Mouse (Mus musculus) MEL (cell line): ENCODE measurements at regions not wholly inside any gene's neighbourhood (a gene's known extent, or its start where the extent isn't known, plus 50 kb on each side); places are given as distances from the start of the nearest gene placed in this dataset.

ENCODE experiments used
- BHLHE40 ChIP-seq: IDR thresholded peaks from 2 replicates; pipeline ENCODE4 v1.6.1; 2012; ENCODE audit warnings: low read depth, mild to moderate bottlenecking, inconsistent platforms, low read length, improper control_type of control experiment, borderline replicate concordance
- CHD1 ChIP-seq: IDR thresholded peaks from 2 replicates; pipeline ENCODE4 v1.6.1; 2012; ENCODE audit warnings: low read depth, mild to moderate bottlenecking, inconsistent platforms, low read length, improper control_type of control experiment
- CHD2 ChIP-seq: IDR thresholded peaks from 2 replicates; pipeline ENCODE4 v1.6.1; 2011; ENCODE audit warnings: low read length, improper control_type of control experiment
- CTCF ChIP-seq, 3 experiments: IDR thresholded peaks in 2 of 3; conservative IDR thresholded peaks in 1 of 3; 2 replicates each; pipeline ENCODE4 v1.5.1; 2011 to 2012; ENCODE audit warnings: low read length in 3 of 3, low read depth in 2 of 3, mild to moderate bottlenecking in 2 of 3, improper control_type of control experiment in 1 of 3, inconsistent platforms in 1 of 3, mixed read lengths in 1 of 3, moderate library complexity in 1 of 3; ENCODE audit not compliant: control insufficient read depth in 1 of 3, insufficient read depth in 1 of 3, poor library complexity in 1 of 3, severe bottlenecking in 1 of 3
- EP300 ChIP-seq, 2 experiments: IDR thresholded peaks; 2 replicates each; pipeline ENCODE4 v1.6.1; 2011; ENCODE audit warnings: improper control_type of control experiment in 2 of 2, low read length in 2 of 2, low read depth in 1 of 2, mild to moderate bottlenecking in 1 of 2
- HCFC1 ChIP-seq: IDR thresholded peaks from 2 replicates; pipeline ENCODE4 v1.6.1; 2012; ENCODE audit warnings: low read depth, mild to moderate bottlenecking, inconsistent platforms, low read length, improper control_type of control experiment, moderate library complexity
- MAFK ChIP-seq: IDR thresholded peaks from 2 replicates; pipeline ENCODE4 v1.6.1; 2011; ENCODE audit warnings: low read depth, mild to moderate bottlenecking, low read length, improper control_type of control experiment, borderline replicate concordance
- MAZ ChIP-seq: IDR thresholded peaks from 2 replicates; pipeline ENCODE4 v1.6.1; 2012; ENCODE audit warnings: low read depth, mild to moderate bottlenecking, inconsistent platforms, low read length, improper control_type of control experiment
- MXI1 ChIP-seq: IDR thresholded peaks from 2 replicates; pipeline ENCODE4 v1.6.1; 2011; ENCODE audit warnings: mild to moderate bottlenecking, low read depth, low read length, improper control_type of control experiment
- POLR2A ChIP-seq, 2 experiments: IDR thresholded peaks; 2 replicates each; pipeline ENCODE4 v1.6.1; 2011 to 2012; ENCODE audit warnings: low read length in 2 of 2, mild to moderate bottlenecking in 2 of 2, control low read depth in 1 of 2, improper control_type of control experiment in 1 of 2, low read depth in 1 of 2, moderate library complexity in 1 of 2; ENCODE audit not compliant: control insufficient read depth in 1 of 2, insufficient read depth in 1 of 2, poor library complexity in 1 of 2
- RCOR1 ChIP-seq: IDR thresholded peaks from 2 replicates; pipeline ENCODE4 v1.6.1; 2012; ENCODE audit warnings: low read depth, mild to moderate bottlenecking, inconsistent platforms, low read length, improper control_type of control experiment
- USF2 ChIP-seq, 2 experiments: IDR thresholded peaks; 2 replicates each; pipeline ENCODE4 v1.6.1; 2011 to 2012; ENCODE audit warnings: improper control_type of control experiment in 2 of 2, low read length in 2 of 2, borderline replicate concordance in 1 of 2, inconsistent platforms in 1 of 2, low read depth in 1 of 2, mild to moderate bottlenecking in 1 of 2; ENCODE audit not compliant: insufficient read depth in 1 of 2
- ZC3H11A ChIP-seq: IDR thresholded peaks from 2 replicates; pipeline ENCODE4 v1.6.1; 2012; ENCODE audit warnings: low read depth, mild to moderate bottlenecking, inconsistent platforms, low read length, improper control_type of control experiment
- ZNF384 ChIP-seq: IDR thresholded peaks from 2 replicates; pipeline ENCODE4 v1.6.1; 2012; ENCODE audit warnings: low read depth, mild to moderate bottlenecking, inconsistent platforms, low read length, improper control_type of control experiment

- TF ChIP-seq CTCF (IDR thresholded peaks at IDR 0.05 in 2 of 3, conservative IDR thresholded peaks at IDR 0.05 in 1 of 3; ENCODE audit: control insufficient read depth in 1 of 3, insufficient read depth in 1 of 3, low read depth in 2 of 3, low read length in 3 of 3, poor library complexity in 1 of 3, severe bottlenecking in 1 of 3) (no peak), CHD1 (no peak), HCFC1 (no peak), ZNF384 (no peak), MAZ (no peak), POLR2A (IDR thresholded peaks at IDR 0.05; ENCODE audit: control insufficient read depth in 1 of 2, insufficient read depth in 1 of 2, low read depth in 1 of 2, low read length in 2 of 2, poor library complexity in 1 of 2) (no peak), RCOR1 (no peak), MAFK (no peak), CHD2 (no peak), ZC3H11A (no peak), MXI1 (no peak), EP300 (IDR thresholded peaks at IDR 0.05; ENCODE audit: low read depth in 1 of 2, low read length in 2 of 2) (no peak), BHLHE40 (no peak), USF2 (IDR thresholded peaks at IDR 0.05; ENCODE audit: borderline replicate concordance in 1 of 2, insufficient read depth in 1 of 2, low read depth in 1 of 2, low read length in 2 of 2) (no peak)
These were observed 210.5 kb upstream of the Kazn start for GRCm38 (mm10) chr4:142449713-142450112.
